Mouse (Mus musculus): ENCODE measurements around the gene Nfx1.

The Nfx1 gene

GRCm38 (mm10) chr4:41046254-41046795 is 75.6 kb downstream of the Nfx1 start:
- DNase-seq (ENCODE audit: low read depth, low spot score), result no peak

GRCm38 (mm10) chr4:41047524-41048271 is 77.0 kb downstream of the Nfx1 start, which contains the start of gene Aqp7:
Gene Aqp7 (minus strand): TSS chr4:41048139.
- DNase-seq (ENCODE audit: low read depth, low spot score), result no peak

GRCm38 (mm10) chr4:41048926-41049325 is 78.2 kb downstream of the Nfx1 start:
- peak; percentile 44 for DNase-seq (ENCODE audit: low read depth, low spot score)

GRCm38 (mm10) chr4:41050726-41051675 is 80.3 kb downstream of the Nfx1 start:
- peak; percentile 85 for DNase-seq (ENCODE audit: low read depth, low spot score)

GRCm38 (mm10) chr4:41051781-41052180 is 81.1 kb downstream of the Nfx1 start:
- peak; percentile 85 for DNase-seq (ENCODE audit: low read depth, low spot score)

GRCm38 (mm10) chr4:41055111-41055510 is 84.4 kb downstream of the Nfx1 start:
- DNase-seq (ENCODE audit: low read depth, low spot score), result peak; percentile 47

GRCm38 (mm10) chr4:41056253-41056652 is 85.5 kb downstream of the Nfx1 start:
- DNase-seq (ENCODE audit: low read depth, low spot score), result no peak

- no peak for DNase-seq (ENCODE audit: low read depth, low spot score)
Measured at GRCm38 (mm10) chr4:41056742-41057332, 86.1 kb downstream of the Nfx1 start.

- no peak for DNase-seq (ENCODE audit: low read depth, low spot score)
Measured at GRCm38 (mm10) chr4:41057361-41057760, 86.7 kb downstream of the Nfx1 start.

- DNase-seq (ENCODE audit: low read depth, low spot score), result no peak
Measured at GRCm38 (mm10) chr4:41063351-41063750, 92.6 kb downstream of the Nfx1 start.

- DNase-seq (ENCODE audit: low read depth, low spot score), result peak; percentile 85
Measured at GRCm38 (mm10) chr4:41063894-41064673, 93.4 kb downstream of the Nfx1 start.

GRCm38 (mm10) chr4:41065196-41065595 is 94.5 kb downstream of the Nfx1 start:
- no peak for DNase-seq (ENCODE audit: low read depth, low spot score)

- no peak for DNase-seq (ENCODE audit: low read depth, low spot score)
Measured at GRCm38 (mm10) chr4:41071500-41072429, 101.1 kb downstream of the Nfx1 start.

- DNase-seq (ENCODE audit: low read depth, low spot score), result no peak
Measured at GRCm38 (mm10) chr4:41073008-41073817, 102.5 kb downstream of the Nfx1 start.

- no peak for DNase-seq (ENCODE audit: low read depth, low spot score)
Measured at GRCm38 (mm10) chr4:41074461-41074860, 103.8 kb downstream of the Nfx1 start.

All from ZHBTc4 (cell line).